Mouse (Mus musculus): Measurements from ENCODE around the gene Hoxb7.

DNA sequence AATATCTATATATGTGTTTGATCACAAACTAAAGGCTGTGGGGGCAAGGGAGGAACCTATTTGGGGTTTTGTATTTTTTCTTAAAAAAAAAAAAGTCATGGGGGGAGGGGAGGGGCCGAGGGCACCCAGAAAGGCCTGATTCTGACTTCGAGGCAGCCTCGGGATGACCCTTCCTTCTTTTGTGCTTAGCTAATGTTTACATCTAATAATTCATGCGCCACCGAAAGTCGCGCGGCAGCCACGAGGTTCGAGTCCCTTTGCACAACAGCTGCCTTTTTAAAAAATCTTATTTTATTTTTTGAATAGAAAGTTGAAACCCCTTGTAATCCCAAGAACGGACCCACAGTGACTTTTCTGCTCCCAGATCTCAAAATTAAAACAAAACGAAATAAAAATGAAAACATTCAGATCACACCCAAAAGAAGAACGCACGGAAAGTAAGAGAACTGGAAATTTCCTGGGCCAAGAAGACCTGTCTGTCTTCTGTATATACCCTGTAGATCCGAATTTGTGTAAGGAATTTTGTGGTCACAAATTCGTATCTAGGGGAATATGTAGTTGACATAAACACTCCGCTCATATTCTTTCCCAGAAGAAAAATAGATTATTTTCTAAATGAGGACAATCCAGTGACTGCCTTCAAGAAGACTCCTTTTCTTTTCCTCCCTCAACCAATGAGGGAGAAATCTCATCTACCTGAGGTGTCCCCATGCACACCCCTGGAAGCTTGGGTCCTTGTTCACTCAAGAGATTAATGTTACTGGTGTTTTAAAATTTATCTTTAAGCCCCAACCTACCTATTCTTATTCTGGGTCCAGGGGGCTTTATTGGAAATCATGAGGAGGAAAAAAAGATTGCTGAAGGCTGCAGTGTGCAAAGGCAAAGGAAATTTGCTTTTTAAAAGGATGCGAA lies 30.5 kb downstream of the Hoxb7 start:
- TF ChIP-seq CTCF (IDR thresholded peaks at IDR 0.05; ENCODE audit: extremely low read depth, insufficient read length, insufficient replicate concordance, low read depth, low read length), result no peak
- TF ChIP-seq POLR2A (IDR thresholded peaks at IDR 0.05; ENCODE audit: low read depth, low read length), result no peak
